Mouse (Mus musculus): Measurements from ENCODE around the gene Kcnc2.

- TF ChIP-seq POLR2A (IDR thresholded peaks at IDR 0.05; ENCODE audit: low read depth, low read length): no peak
- TF ChIP-seq CTCF (IDR thresholded peaks at IDR 0.05; ENCODE audit: extremely low read depth, insufficient read length, insufficient replicate concordance, low read depth, low read length): no peak
Observed at GRCm38 (mm10) chr10:112317783-112318182, 46.9 kb downstream of the Kcnc2 start.

All from small intestine, adult 2 months (tissue).